Mouse (Mus musculus) heart, embryonic 16.5 days (tissue): ENCODE results near the gene Wnt7b. TPM values are rescaled to one million over a fixed set of nuclear protein-coding genes. Genes with fewer than 3 reads are reported as not detected.

Source experiments
- ATAC-seq: fragments of 200-750 bp; cut with Nextera tagmentation; replicated peaks from 2 replicates; pipeline ENCODE4 v1.8.0; 2017; ENCODE audit warnings: moderate number of reproducible peaks; ENCODE audit not compliant: insufficient read depth, low FRiP score; ENCODE audit errors: extremely low read depth
- H3K27ac ChIP-seq: fragments of 300-500 bp; sonication (generic); 2 replicates; pipeline ENCODE4 v1.5.1; 2014; ENCODE audit warnings: mild to moderate bottlenecking, low read length, control low read depth, moderate library complexity
- H3K27me3 ChIP-seq: fragments of 300-500 bp; sonication (generic); 2 replicates; pipeline ENCODE4 v1.6.1; 2014; ENCODE audit warnings: low read length, mixed read lengths; ENCODE audit not compliant: control insufficient read depth, insufficient read depth
- H3K36me3 ChIP-seq: fragments of 300-500 bp; sonication (generic); 2 replicates; pipeline ENCODE4 v1.6.1; 2014; ENCODE audit not compliant: control insufficient read depth, insufficient read depth
- H3K4me1 ChIP-seq: fragments of 300-500 bp; sonication (generic); 2 replicates; pipeline ENCODE4 v1.6.1; 2014; ENCODE audit warnings: low read length, mixed read lengths; ENCODE audit not compliant: control insufficient read depth, insufficient read depth
- H3K4me2 ChIP-seq: fragments of 300-500 bp; sonication (generic); 2 replicates; pipeline ENCODE4 v1.6.1; 2014; ENCODE audit warnings: low read depth, mild to moderate bottlenecking, control low read depth, low read length
- H3K4me3 ChIP-seq: fragments of 300-500 bp; sonication (generic); 2 replicates; pipeline ENCODE4 v1.5.1; 2014; ENCODE audit warnings: mild to moderate bottlenecking, control low read depth, low read length
- H3K9ac ChIP-seq: fragments of 300-500 bp; sonication (generic); 2 replicates; pipeline ENCODE4 v1.6.1; 2014; ENCODE audit warnings: low read length, control low read depth
- H3K9me3 ChIP-seq: fragments of 300-500 bp; sonication (generic); replicated peaks from 2 replicates; pipeline ENCODE4 v1.6.1; 2016; ENCODE audit warnings: low read length; ENCODE audit not compliant: control insufficient read depth
- WGBS: fragments of 180-500 bp; shearing (Covaris S2); extraction: QIAGEN DNeasy Blood & Tissue Kit; methylation state at CpG from one replicate; pipeline ENCODE4 v1.1.7; 2014; 5-methylcytosine and 5-hydroxymethylcytosine counted together
- polyA plus RNA-seq: library from polyadenylated mRNA; unstranded; fragments of >200 nt; fragmentation: Nextera tagmentation; extraction: Ambion mirVana; gene quantifications from 2 replicates; pipeline ENCODE4 v1.2.1, GENCODE M21; 2015

Wnt7b gene
- polyA plus RNA-seq, 1 experiment from 2014 or later, result 0.97 TPM

DNA sequence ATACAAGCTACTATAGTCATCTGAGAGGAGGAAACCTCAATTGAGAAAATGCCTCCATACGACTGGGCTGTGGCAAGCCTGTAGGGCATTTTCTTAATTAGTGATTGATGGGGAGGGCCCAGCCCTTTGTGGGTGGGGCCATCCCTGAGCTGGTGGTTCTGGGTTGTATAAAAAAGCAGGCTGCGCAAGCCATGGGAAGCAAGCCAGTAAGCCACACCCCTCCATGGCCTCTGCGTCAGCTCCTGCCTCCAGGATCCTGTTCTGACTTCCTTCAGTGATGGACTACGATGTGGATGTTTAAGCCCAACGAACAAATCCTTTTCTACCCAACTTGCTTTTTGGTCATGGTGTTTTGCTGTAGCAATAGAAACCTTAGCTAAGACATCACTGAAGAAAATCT is 21.1 kb upstream of the Wnt7b start:
- H3K9ac ChIP-seq, result no peak overlapping the region
- H3K27me3 ChIP-seq, result 0 out of 2 replicates have a peak, but pooled peaks cover 2% of the 10 kb centered on the region
- H3K36me3 ChIP-seq, result no peaks in the 10 kb centered on the region
- WGBS, result 51% methylated on average over 5 of the region's 5 CpGs
- no peak overlapping the region for H3K4me2 ChIP-seq
- H3K4me3 ChIP-seq, result no peak overlapping the region
- H3K9me3 ChIP-seq, result no peaks in the 10 kb centered on the region; the same call in 1 of the 2 replicates
- no peak overlapping the region for H3K27ac ChIP-seq
- H3K4me1 ChIP-seq, result peaks cover 13% of the 10 kb centered on the region
- no peak for ATAC-seq

DNA sequence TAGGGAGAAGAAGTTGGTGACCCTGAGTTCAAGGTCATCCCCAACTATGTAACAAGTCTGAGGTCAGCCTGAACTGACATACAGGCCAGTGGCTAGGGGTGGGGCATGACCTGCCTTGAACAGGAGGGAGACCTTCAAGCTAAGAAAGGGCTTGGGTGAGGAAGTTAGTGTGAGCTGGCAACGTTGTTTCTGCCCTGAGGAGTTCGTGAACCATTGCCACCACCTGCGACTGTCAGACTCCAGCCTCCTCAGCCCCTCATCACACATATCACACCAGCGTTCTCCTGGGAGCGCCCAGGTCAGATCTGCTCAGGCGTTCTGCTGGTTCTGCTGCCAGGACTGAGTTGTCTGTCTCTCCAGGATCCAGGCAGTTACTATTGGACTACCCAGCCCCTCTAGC is 20.5 kb upstream of the Wnt7b start:
- no peak for ATAC-seq
- Histone ChIP-seq H3K4me1 (peaks cover 13% of the 10 kb centered on the region), H3K4me2 (no peak overlapping the region)

DNA sequence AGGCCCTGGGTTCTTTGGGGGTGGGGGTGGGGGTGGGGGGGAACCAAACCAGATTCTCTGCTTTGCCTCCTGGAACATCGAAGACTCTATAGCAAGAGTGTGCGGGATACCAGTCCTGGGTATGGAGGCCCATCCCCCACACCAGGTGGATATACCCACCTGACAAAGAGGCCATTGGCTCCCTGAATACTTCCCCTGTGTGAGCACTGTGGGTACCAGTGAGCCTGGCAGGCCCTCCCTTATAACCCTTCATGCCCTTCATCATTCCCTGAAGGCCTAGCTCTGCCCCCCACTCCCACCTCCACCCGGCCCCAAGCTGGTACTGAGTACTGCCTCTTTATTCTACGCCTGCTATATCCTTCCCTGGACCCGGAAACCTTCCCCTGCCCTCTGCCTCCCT is 19.7 kb upstream of the Wnt7b start:
- Histone ChIP-seq H3K4me2 (no peak overlapping the region), H3K9me3 (peaks cover 4% of the 10 kb centered on the region; the same call in 1 of the 2 replicates), H3K36me3 (no peaks in the 10 kb centered on the region), H3K27me3 (0 out of 2 replicates have a peak, but pooled peaks cover 2% of the 10 kb centered on the region), H3K4me3 (no peak overlapping the region), H3K9ac (no peak overlapping the region), H3K27ac (no peak overlapping the region), H3K4me1 (peaks cover 13% of the 10 kb centered on the region)
- WGBS, result 84% methylated on average over 5 of the region's 5 CpGs
- ATAC-seq, result no peak

More for the DNA sequence above, 20.5 kb upstream of the Wnt7b start:
- Histone ChIP-seq H3K27ac (no peak overlapping the region), H3K9me3 (peaks cover 4% of the 10 kb centered on the region; the same call in 1 of the 2 replicates), H3K9ac (no peak overlapping the region), H3K4me3 (no peak overlapping the region), H3K27me3 (0 out of 2 replicates have a peak, but pooled peaks cover 2% of the 10 kb centered on the region), H3K36me3 (no peaks in the 10 kb centered on the region)
- 72% methylated on average over 6 of the region's 6 CpGs for WGBS

DNA sequence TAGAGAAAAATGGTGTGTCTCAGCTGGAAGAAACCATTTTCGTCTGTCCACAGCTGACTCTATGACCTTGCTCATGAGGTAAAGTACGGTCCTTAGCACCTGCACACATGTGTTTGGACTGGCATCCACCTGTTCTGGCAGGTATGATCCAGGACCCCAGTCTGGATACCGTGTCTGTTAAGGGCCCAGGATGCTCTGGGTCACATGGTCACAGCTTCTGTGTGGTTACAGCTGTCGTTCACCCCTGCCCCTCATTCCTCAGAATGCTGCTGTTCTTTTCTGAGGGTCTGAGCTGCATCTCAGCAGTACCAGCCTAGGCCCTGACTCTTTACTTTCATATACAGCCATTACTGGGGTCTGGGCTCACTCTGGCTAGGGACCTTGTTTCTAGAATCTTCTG is 18.9 kb upstream of the Wnt7b start:
- no peak overlapping the region for H3K4me2 ChIP-seq
- H3K9ac ChIP-seq, result no peak overlapping the region
- no peak for ATAC-seq
- H3K36me3 ChIP-seq, result no peaks in the 10 kb centered on the region
- peaks cover 13% of the 10 kb centered on the region for H3K4me1 ChIP-seq
- no peak overlapping the region for H3K4me3 ChIP-seq
- peaks cover 4% of the 10 kb centered on the region; the same call in 1 of the 2 replicates for H3K9me3 ChIP-seq
- H3K27ac ChIP-seq, result no peak overlapping the region
- 0 out of 2 replicates have a peak, but pooled peaks cover 2% of the 10 kb centered on the region for H3K27me3 ChIP-seq
- WGBS, result 84% methylated on average over 4 of the region's 4 CpGs

DNA sequence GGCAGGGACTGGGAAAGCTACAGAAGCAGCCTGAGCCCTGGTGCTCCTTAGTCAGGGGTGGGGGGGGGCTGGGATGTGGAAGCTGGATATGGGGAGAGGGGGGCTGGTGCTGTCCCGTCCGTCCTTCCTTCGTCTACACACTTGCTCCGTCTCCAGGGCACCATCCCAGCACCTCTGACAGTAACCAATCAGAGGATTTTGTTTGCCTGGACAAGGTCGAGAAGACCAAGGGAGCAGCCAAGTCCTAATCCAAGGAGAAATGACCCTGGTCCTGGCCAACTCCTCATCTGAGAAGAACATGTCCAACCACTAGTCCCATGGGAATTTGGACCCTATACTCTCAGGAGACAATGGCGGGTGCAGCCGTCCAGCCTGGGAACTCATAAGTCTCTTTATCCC is 18.4 kb upstream of the Wnt7b start:
- WGBS, result 53% methylated on average over 7 of the region's 7 CpGs
- Histone ChIP-seq H3K9me3 (peaks cover 4% of the 10 kb centered on the region; the same call in 1 of the 2 replicates), H3K4me2 (peak overlapping the region; percentile 40; the same call in 1 of the 2 replicates), H3K4me1 (peaks cover 10% of the 10 kb centered on the region; the same call in 1 of the 2 replicates), H3K27me3 (peaks cover 2% of the 10 kb centered on the region; the same call in 1 of the 2 replicates), H3K4me3 (no peak overlapping the region), H3K27ac (no peak overlapping the region), H3K36me3 (no peaks in the 10 kb centered on the region), H3K9ac (no peak overlapping the region)
- no peak for ATAC-seq

DNA sequence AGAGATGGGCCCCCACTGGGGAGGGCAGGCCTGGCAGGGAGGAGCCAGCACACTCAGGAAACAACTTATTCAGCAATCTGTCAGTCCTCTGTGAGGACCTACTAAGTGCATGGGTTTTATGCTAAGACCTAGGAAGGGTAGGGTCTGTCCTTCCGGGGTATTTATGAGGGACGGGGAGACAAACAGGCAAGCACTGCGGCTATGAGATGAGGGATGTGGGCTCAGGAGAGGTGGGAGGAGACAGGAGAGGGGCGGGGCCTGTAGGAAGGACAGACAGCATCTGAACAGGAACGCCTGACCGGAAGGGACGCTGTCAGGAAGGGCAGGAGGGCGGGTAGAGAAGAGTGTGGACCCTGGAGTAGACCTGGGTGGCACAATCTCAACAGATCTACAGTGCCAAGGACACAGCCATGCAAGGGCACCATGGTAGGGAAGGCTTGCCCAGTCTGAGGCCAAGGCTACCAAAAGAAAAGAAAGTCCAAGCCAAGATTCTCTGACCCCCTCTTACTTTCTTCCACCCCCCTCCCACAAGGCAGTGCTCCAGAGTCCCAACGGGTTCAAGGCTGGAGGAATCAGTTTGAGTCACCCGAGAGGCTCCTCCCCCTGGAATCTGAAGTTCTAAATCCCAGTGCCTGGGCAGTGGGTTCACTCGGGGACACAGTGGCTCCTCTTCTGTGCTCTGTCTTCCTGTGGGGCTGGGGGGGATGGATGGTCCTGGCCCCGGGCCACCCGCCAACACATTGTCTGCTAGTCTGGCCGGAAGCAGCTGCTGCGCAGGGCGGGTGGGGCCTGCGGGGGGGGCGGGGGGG is 17.8 kb upstream of the Wnt7b start:
- Histone ChIP-seq H3K4me3 (no peak overlapping the region), H3K9ac (no peak overlapping the region), H3K27ac (no peak overlapping the region), H3K9me3 (peaks cover 4% of the 10 kb centered on the region; the same call in 1 of the 2 replicates), H3K27me3 (peaks cover 2% of the 10 kb centered on the region; the same call in 1 of the 2 replicates), H3K4me1 (peaks cover 10% of the 10 kb centered on the region; the same call in 1 of the 2 replicates), H3K36me3 (no peaks in the 10 kb centered on the region), H3K4me2 (peak overlapping the region; percentile 40)
- 26% methylated on average over 17 of the region's 18 CpGs for WGBS
- peak; percentile 84 for ATAC-seq

DNA sequence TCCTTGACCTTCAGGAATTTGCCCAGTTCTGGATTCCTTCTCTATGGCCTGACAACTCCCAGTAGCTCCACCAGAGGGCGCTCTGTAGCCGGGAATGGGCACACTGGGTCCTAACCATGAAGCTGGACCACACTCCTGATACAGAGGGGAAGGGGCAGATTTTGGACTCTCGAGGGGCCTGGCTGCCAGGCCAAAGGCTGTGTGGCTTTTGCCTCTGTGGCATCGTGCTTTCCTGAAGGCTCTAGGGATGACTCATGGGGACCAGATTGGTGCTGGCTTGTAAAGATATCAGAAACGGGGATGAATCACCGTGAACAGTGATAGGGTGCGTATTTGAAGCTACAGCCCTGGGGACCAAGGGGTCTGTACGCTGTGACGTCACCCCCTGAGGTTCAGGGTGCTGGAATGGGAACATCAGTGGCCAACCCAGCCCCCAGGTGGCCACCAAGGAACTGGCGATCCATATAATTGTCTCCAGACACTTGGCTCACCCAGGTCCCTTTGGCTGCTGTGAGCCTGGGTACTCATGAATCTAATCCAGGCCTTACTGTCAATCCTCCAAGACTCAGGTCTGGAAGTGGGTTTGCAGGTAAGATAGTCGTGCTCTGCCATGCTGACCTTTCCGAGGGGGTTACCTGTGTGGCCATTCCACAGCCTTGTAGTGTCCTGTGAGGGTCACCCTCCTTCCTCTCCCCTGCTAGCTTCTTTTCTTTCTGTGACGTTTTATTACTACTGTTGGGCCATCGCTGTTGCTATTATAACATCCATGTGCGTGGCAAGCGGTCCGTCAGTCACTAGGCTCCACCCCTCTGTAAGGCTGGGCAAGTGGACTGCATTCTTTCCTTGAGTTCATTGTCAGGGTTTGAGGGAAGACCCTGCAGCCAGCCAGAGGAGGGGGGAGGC is 17.0 kb upstream of the Wnt7b start:
- Histone ChIP-seq H3K4me3 (no peak overlapping the region), H3K4me2 (no peak overlapping the region), H3K4me1 (peaks cover 10% of the 10 kb centered on the region; the same call in 1 of the 2 replicates), H3K27ac (no peak overlapping the region), H3K36me3 (no peaks in the 10 kb centered on the region), H3K9me3 (peaks cover 4% of the 10 kb centered on the region; the same call in 1 of the 2 replicates), H3K27me3 (peaks cover 2% of the 10 kb centered on the region; the same call in 1 of the 2 replicates), H3K9ac (no peak overlapping the region)
- ATAC-seq, result no peak
- WGBS, result 44% methylated on average over 17 of the region's 17 CpGs

DNA sequence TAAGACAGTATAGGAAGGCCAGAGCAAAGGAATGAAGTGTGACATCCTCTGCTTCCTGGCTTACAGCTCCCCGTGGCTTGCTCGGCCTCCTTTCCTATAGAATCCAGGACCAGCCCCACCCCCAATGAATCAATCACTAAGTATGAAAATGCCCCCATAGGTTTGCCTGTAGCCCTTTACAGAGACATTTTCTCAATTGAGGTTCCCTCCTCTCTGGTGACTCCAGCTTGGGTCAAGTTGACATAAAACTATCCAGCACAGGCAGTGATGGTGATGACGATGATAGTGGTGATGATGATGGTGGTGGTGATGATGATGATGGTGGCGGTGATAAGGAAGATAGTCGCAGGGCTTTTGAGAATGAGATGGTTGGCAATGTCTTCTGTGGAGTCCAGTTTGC is 16.2 kb upstream of the Wnt7b start:
- WGBS, result 61% methylated on average over 5 of the region's 5 CpGs
- Histone ChIP-seq H3K4me2 (no peak overlapping the region), H3K9ac (no peak overlapping the region), H3K4me3 (no peak overlapping the region), H3K27ac (no peak overlapping the region), H3K4me1 (peaks cover 10% of the 10 kb centered on the region; the same call in 1 of the 2 replicates), H3K36me3 (no peaks in the 10 kb centered on the region), H3K9me3 (peaks cover 4% of the 10 kb centered on the region; the same call in 1 of the 2 replicates), H3K27me3 (no peaks in the 10 kb centered on the region; the same call in 1 of the 2 replicates)
- ATAC-seq, result no peak
